Comparison of ENCODE assay signal across 7 mouse cellular contexts in the genomic region with DNA sequence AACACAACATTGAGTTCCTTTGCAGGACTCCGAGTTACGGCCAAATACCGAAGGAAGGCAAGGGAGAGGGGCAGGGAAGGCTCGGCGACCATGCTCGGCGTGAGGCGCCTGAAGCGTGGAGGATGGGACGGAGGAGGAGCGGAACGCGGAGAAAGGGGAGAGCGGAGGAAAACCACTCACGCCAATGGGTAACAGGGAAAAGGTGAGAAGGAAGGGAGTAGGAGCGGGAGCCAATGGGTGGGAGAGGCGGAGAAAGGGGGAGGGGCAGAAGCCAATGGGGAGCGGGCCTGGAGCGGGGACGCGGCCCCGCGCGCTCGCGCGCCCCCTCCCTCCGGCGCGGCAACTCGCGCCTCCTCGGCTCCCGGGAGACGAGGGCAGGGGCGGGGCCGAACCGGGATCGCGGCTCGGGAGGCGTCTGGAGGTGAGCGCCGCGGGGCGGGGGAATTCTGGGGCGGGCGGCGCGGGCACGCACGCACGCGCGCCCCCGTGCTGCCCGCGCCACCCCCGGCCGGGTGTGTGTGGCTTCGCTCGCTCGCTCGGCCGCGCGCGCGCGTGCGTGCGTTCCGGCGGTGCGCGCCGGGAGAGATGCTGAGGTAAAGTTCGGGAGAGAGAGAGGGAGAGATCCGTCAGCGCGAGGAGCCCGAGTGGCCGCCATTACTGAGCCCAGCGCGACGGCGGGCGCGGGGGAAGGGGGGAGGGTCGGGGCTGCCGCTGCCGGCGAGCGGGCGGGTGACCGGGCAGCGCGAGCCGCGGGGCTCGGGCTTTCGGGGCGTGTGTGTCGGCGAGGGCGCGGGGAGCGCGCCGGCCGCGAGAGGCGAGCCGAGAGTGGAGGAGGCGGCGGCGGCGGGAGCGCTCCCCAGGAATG. TPM values are rescaled to one million over a fixed set of nuclear protein-coding genes. Genes with fewer than 3 reads are reported as not detected.
DNase-seq lines count a peak whose midpoint lies in the region; ATAC-seq lines count a peak whose summit lies in the region.

A gene (plus strand): TSS at position 517 of the 865 bp plus-strand sequence.

- no peaks in the 10 kb centered on the region for H3K36me3 ChIP-seq in embryonic facial prominence, embryonic 11.5 days (replicated peaks; ENCODE audit: control insufficient read depth, insufficient read depth, low read depth, low read length)
- 0 out of 2 replicates have a peak, but pooled peaks cover 3% of the 10 kb centered on the region for H3K36me3 ChIP-seq in limb, embryonic 10.5 days
- H3K36me3 ChIP-seq in midbrain, embryonic 13.5 days = no peaks in the 10 kb centered on the region

- no peaks in the 10 kb centered on the region for H3K4me1 ChIP-seq in embryonic facial prominence, embryonic 11.5 days (ENCODE audit: control insufficient read depth, insufficient read depth, low read length)
- peaks cover 23% of the 10 kb centered on the region for H3K4me1 ChIP-seq in limb, embryonic 10.5 days
- peaks cover 26% of the 10 kb centered on the region for H3K4me1 ChIP-seq in midbrain, embryonic 13.5 days (replicated peaks)

- H3K4me3 ChIP-seq in embryonic facial prominence, embryonic 11.5 days (ENCODE audit: low read depth, low read length) = peak within 1 kb of the TSS; percentile 96
- peak within 1 kb of the TSS; percentile 98 for H3K4me3 ChIP-seq in limb, embryonic 10.5 days
- peak within 1 kb of the TSS; percentile 95 for H3K4me3 ChIP-seq in midbrain, embryonic 13.5 days (replicated peaks)

- H3K4me2 ChIP-seq in embryonic facial prominence, embryonic 11.5 days (ENCODE audit: low read depth, low read length) = peak within 1 kb of the TSS; percentile 69
- H3K4me2 ChIP-seq in midbrain, embryonic 13.5 days (replicated peaks) = peak within 1 kb of the TSS; percentile 79

- H3K9ac ChIP-seq in embryonic facial prominence, embryonic 11.5 days (replicated peaks; ENCODE audit: low read length) = peak within 1 kb of the TSS; percentile 98
- H3K9ac ChIP-seq in midbrain, embryonic 13.5 days (replicated peaks) = peak within 1 kb of the TSS; percentile 97

- ATAC-seq in embryonic facial prominence, embryonic 11.5 days (replicated peaks; ENCODE audit: insufficient number of reproducible peaks, low FRiP score, low TSS enrichment, low read depth) = peak; percentile 96
- peak; percentile 75 for ATAC-seq in granulocyte monocyte progenitor cell, adult 5-6 weeks (replicated peaks; ENCODE audit: poor library complexity, severe bottlenecking)
- peak; percentile 97 for ATAC-seq in midbrain, embryonic 13.5 days

- H3K27me3 ChIP-seq in embryonic facial prominence, embryonic 11.5 days (ENCODE audit: control insufficient read depth, insufficient read depth, low read length) = no peaks in the 10 kb centered on the region
- no peaks in the 10 kb centered on the region for H3K27me3 ChIP-seq in limb, embryonic 10.5 days (ENCODE audit: low read depth, poor library complexity, severe bottlenecking)
- no peaks in the 10 kb centered on the region for H3K27me3 ChIP-seq in midbrain, embryonic 13.5 days

- under 1% methylated on average over 75 of the region's 119 CpGs for WGBS in embryonic facial prominence, embryonic 11.5 days
- WGBS in limb, embryonic 10.5 days = 4% methylated on average over 107 of the region's 119 CpGs
- 0% methylated on average over 73 of the region's 119 CpGs for WGBS in midbrain, embryonic 13.5 days

- DNase-seq in adrenal gland, postnatal 14 days = peak; percentile 99
- DNase-seq in embryonic facial prominence, embryonic 11.5 days (ENCODE audit: low spot score) = peak; percentile 98
- peak; percentile 96 for DNase-seq in kidney, adult 11 months
- peak; percentile 96 for DNase-seq in limb, embryonic 10.5 days (ENCODE audit: low spot score)
- DNase-seq in spleen, adult 12 weeks (ENCODE audit: low spot score) = peak; percentile 54

- peak within 1 kb of the TSS; percentile 99 for H3K27ac ChIP-seq in embryonic facial prominence, embryonic 11.5 days (replicated peaks; ENCODE audit: low read depth, low read length)
- peak within 1 kb of the TSS; percentile 100 for H3K27ac ChIP-seq in limb, embryonic 10.5 days
- H3K27ac ChIP-seq in midbrain, embryonic 13.5 days = peak within 1 kb of the TSS; percentile 99

- H3K9me3 ChIP-seq in embryonic facial prominence, embryonic 11.5 days (replicated peaks; ENCODE audit: control insufficient read depth, low read length) = no peaks in the 10 kb centered on the region
- H3K9me3 ChIP-seq in limb, embryonic 10.5 days (replicated peaks) = no peaks in the 10 kb centered on the region
- H3K9me3 ChIP-seq in midbrain, embryonic 13.5 days = no peaks in the 10 kb centered on the region

RNA-seq across cellular contexts. Expression of the gene that starts here (rescaled TPM):
- total RNA-seq in adrenal gland, postnatal 14 days (2021) = 74.5 and 80.1 TPM in 2 replicates
- polyA plus RNA-seq in embryonic facial prominence, embryonic 11.5 days (2014; fragmentation: Nextera tagmentation; extraction: Ambion mirVana) = 60.9 and 70.6 TPM in 2 replicates
- 5.9 and 7.4 TPM in 2 replicates for total RNA-seq in granulocyte monocyte progenitor cell, adult 5-6 weeks (2014; fragmentation: Nextera tagmentation)
- 4.9 and 9.7 TPM in 2 replicates for total RNA-seq in granulocyte monocyte progenitor cell, adult 5-6 weeks (2017)
- 37.5 and 45.9 TPM in 2 replicates for polyA plus RNA-seq in limb, embryonic 10.5 days (2016; fragmentation: Nextera tagmentation; extraction: Ambion mirVana)
- polyA plus RNA-seq in midbrain, embryonic 13.5 days (2015; fragmentation: Nextera tagmentation; extraction: Ambion mirVana) = 38.0 and 38.3 TPM in 2 replicates

Comparison
In these comparisons a context has a peak if more than half of its experiments do, and no peak if none do; other contexts are left out.
1. Peak in every context shown above with its lines: DNase-seq, ATAC-seq, H3K4me3 ChIP-seq and H3K27ac ChIP-seq.